Mouse (Mus musculus): ENCODE results near the gene Il17d.

DNA sequence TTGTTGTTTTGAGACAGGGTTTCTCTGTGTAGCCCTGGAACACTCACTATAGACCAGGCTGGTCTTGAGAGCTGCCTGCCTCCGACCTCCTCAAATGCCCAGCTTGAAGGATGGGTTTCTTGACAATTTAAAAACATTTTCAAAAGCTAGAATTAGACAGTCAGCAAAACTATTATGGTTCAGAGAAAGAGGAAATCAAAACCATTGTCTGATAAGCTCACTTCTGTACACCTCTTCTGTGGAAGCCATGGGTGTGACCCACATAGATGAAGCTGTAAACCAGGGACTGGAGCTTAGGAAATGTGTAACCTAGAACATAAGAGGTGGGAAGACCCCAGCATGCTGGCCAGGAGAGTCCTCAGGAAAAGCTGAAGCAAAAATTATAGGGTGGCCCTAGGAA is 32.3 kb downstream of the Il17d start:
- TF ChIP-seq POLR2A (IDR thresholded peaks at IDR 0.05; ENCODE audit: borderline replicate concordance, extremely low read depth, insufficient read depth, insufficient read length, poor library complexity, severe bottlenecking): no peak
- TF ChIP-seq CTCF (IDR thresholded peaks at IDR 0.05; ENCODE audit: borderline replicate concordance, extremely low read depth, insufficient read depth, insufficient read length): no peak

Data from brain, embryonic 14.5 days (tissue).